22 mouse cellular contexts compared by ENCODE assay signal in genomic region chr16:92034676-92035075, GRCm38 (mm10). TPM values are rescaled to one million over a fixed set of nuclear protein-coding genes. Genes with fewer than 3 reads are reported as not detected.
DNase-seq lines count a peak whose midpoint lies in the region; ATAC-seq lines count a peak whose summit lies in the region.
"Had no signal": no experiment of that assay in that cellular context is flagged by ENCODE, and none has a peak within 500 bp of the region (broad histone marks: within the 10 kb centered on the region; RNA-seq: fewer than 3 reads in every experiment).

No protein-coding gene starts in this region.

- no peaks in the 10 kb centered on the region for H3K4me1 ChIP-seq in midbrain, embryonic 11.5 days (ENCODE audit: control insufficient read depth, insufficient read depth, low read length)
- no peaks in the 10 kb centered on the region for H3K4me1 ChIP-seq in midbrain, embryonic 13.5 days (replicated peaks)

- no peak overlapping the region for H3K4me3 ChIP-seq in midbrain, embryonic 11.5 days (ENCODE audit: low read depth, low read length)
- no peak overlapping the region for H3K4me3 ChIP-seq in midbrain, embryonic 13.5 days (replicated peaks)

- 76% methylated on average over 5 of the region's 5 CpGs for WGBS in midbrain, embryonic 11.5 days
- 74% methylated on average over 5 of the region's 5 CpGs for WGBS in midbrain, embryonic 13.5 days

- no peaks in the 10 kb centered on the region for H3K36me3 ChIP-seq in midbrain, embryonic 11.5 days (ENCODE audit: control insufficient read depth, insufficient read depth, low read length)
- H3K36me3 ChIP-seq in midbrain, embryonic 13.5 days: no peaks in the 10 kb centered on the region
- H3K36me3 ChIP-seq: G1E had no signal

- no peaks in the 10 kb centered on the region for H3K27me3 ChIP-seq in midbrain, embryonic 11.5 days (ENCODE audit: control insufficient read depth, insufficient read depth, low read length)
- H3K27me3 ChIP-seq in midbrain, embryonic 13.5 days: no peaks in the 10 kb centered on the region
- H3K27me3 ChIP-seq: CH12.LX, Patski had no signal

- ATAC-seq in midbrain, embryonic 11.5 days (ENCODE audit: low FRiP score): no peak
- ATAC-seq in midbrain, embryonic 13.5 days: no peak
- ATAC-seq: activated CD4-positive, CD25-positive, alpha-beta regulatory T cell, adult 4 months; CD4-positive, CD25-positive, alpha-beta regulatory T cell, adult 4 months; Patski had no signal

- no peak overlapping the region for H3K9ac ChIP-seq in midbrain, embryonic 11.5 days (ENCODE audit: low read length)
- H3K9ac ChIP-seq in midbrain, embryonic 13.5 days (replicated peaks): no peak overlapping the region

- H3K9me3 ChIP-seq in midbrain, embryonic 11.5 days (ENCODE audit: control insufficient read depth, low read length): no peaks in the 10 kb centered on the region
- no peaks in the 10 kb centered on the region for H3K9me3 ChIP-seq in midbrain, embryonic 13.5 days
- H3K9me3 ChIP-seq: G1E had no signal

- no peak overlapping the region for H3K27ac ChIP-seq in midbrain, embryonic 11.5 days (ENCODE audit: low read depth, low read length)
- H3K27ac ChIP-seq in midbrain, embryonic 13.5 days: no peak overlapping the region

- H3K4me2 ChIP-seq in midbrain, embryonic 11.5 days: no peak overlapping the region
- no peak overlapping the region for H3K4me2 ChIP-seq in midbrain, embryonic 13.5 days (replicated peaks)

- DNase-seq in heart, adult 11 months: peak; percentile 66
- no peak for DNase-seq in heart, adult 8-10 months (ENCODE audit: low spot score)
- peak; percentile 71 for DNase-seq in midbrain, embryonic 11.5 days (ENCODE audit: low spot score, missing footprints)
- DNase-seq: adrenal gland, adult 2 months; adrenal gland, adult 8-10 months; adrenal gland, postnatal 10 days; adrenal gland, postnatal 14 days; adrenal gland, postnatal 25 days; adrenal gland, postnatal 36 days; B cell, adult 2 months; cerebellum, adult 11 months; cerebellum, adult 11-12 months; cerebellum, adult 18-20 months had no signal

RNA-seq across cellular contexts. Expression of gene Mrps6, which starts 23.4 kb away (rescaled TPM):
- total RNA-seq in heart, adult 8-10 months (2022): 10 to 100 TPM; 57.6 to 68.6 (median 66.3) TPM
- 118 and 122 TPM in 2 replicates for polyA plus RNA-seq in midbrain, embryonic 11.5 days (2014; fragmentation: Nextera tagmentation; extraction: Ambion mirVana)
- polyA plus RNA-seq in midbrain, embryonic 13.5 days (2015; fragmentation: Nextera tagmentation; extraction: Ambion mirVana): 149 and 153 TPM in 2 replicates

RNA-seq across cellular contexts. Expression of gene Gm49711, which starts 23.4 kb away (rescaled TPM):
- not detected for total RNA-seq in heart, adult 8-10 months (2022)
- polyA plus RNA-seq in midbrain, embryonic 11.5 days (2014; fragmentation: Nextera tagmentation; extraction: Ambion mirVana): 0.19 TPM in 1 of 2 replicates, not detected in the other
- polyA plus RNA-seq in midbrain, embryonic 13.5 days (2015; fragmentation: Nextera tagmentation; extraction: Ambion mirVana): 0.49 and 0.54 TPM in 2 replicates
- total RNA-seq: adrenal gland, adult 18-20 months; adrenal gland, adult 2 months; adrenal gland, adult 8-10 months; adrenal gland, postnatal 10 days; adrenal gland, postnatal 14 days; adrenal gland, postnatal 25 days; adrenal gland, postnatal 36 days; CH12.LX; ES-E14; G1E; MEL had no signal
- polyA plus RNA-seq: activated CD4-positive, CD25-positive, alpha-beta regulatory T cell, adult 4 months; CD4-positive, CD25-positive, alpha-beta regulatory T cell, adult 4 months had no signal

RNA-seq across cellular contexts. Expression of gene Slc5a3, which starts 23.4 kb away (rescaled TPM):
- 1 to 10 TPM; 4.4 to 5.8 (median 5.0) TPM for total RNA-seq in heart, adult 8-10 months (2022)
- polyA plus RNA-seq in midbrain, embryonic 11.5 days (2014; fragmentation: Nextera tagmentation; extraction: Ambion mirVana): 11.5 and 13.7 TPM in 2 replicates
- polyA plus RNA-seq in midbrain, embryonic 13.5 days (2015; fragmentation: Nextera tagmentation; extraction: Ambion mirVana): 16.3 and 16.8 TPM in 2 replicates
